Mouse (Mus musculus) ES-E14 (cell line): ENCODE measurements around the gene Snrnp40.

Experiments
- CHD2 ChIP-seq: IDR thresholded peaks from 2 replicates; pipeline ENCODE4 v1.6.1; 2014; ENCODE audit warnings: mild to moderate bottlenecking, low read depth, low read length, inconsistent platforms
- MAFK ChIP-seq: IDR thresholded peaks from 2 replicates; pipeline ENCODE4 v1.6.1; 2014; ENCODE audit warnings: mild to moderate bottlenecking, low read depth, low read length, inconsistent platforms; ENCODE audit not compliant: insufficient read depth
- ZC3H11A ChIP-seq: IDR thresholded peaks from 2 replicates; pipeline ENCODE4 v1.6.1; 2012; ENCODE audit warnings: low read depth, mild to moderate bottlenecking, inconsistent platforms, low read length, borderline replicate concordance
- ZNF384 ChIP-seq: IDR thresholded peaks from 2 replicates; pipeline ENCODE4 v1.6.1; 2012; ENCODE audit warnings: low read depth, low read length, inconsistent platforms

- TF ChIP-seq ZC3H11A (no peak), MAFK (no peak), ZNF384 (no peak), CHD2 (no peak)
These were observed 17.6 kb downstream of the Snrnp40 start for GRCm38 (mm10) chr4:130377500-130377899.
